Mouse (Mus musculus) ovary, postnatal 10 days (tissue): ENCODE data around the gene Hebp1.
A peak's percentile ranks its signal among the peaks of the same experiment; 100 is the strongest.

Source experiments
- DNase-seq: peaks from one replicate; pipeline ENCODE4 v3.0.0; 2022; ENCODE audit warnings: low spot score

Hebp1 gene

GRCm38 (mm10) chr6:135197921-135198532 is at the start of gene Hebp1, which contains the start of gene Fam234b:
TSS of gene Hebp1 (minus strand) at chr6:135198022.
TSS of gene Fam234b (plus strand) at chr6:135197977.
- DNase-seq = peak; percentile 51

DNA sequence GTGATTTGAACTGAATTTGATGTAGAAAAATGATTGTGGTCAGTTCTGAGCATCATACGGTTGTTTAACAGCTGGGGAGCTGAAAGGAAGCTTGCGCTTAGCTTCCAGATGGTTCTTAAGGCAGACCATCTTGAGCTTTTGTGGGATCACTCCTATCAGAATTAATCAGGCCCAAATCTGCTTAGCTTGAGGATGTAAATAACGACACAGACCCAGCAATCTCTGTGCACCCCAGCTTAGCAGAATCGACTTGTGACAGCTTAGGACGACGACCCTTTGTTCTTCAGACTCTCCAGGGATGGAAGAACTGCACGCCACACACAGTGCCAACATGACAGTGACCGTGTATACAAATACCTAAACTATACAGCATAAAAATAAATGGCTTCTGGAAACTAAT is 47.8 kb upstream of the Hebp1 start:
- no peak for DNase-seq

- DNase-seq = no peak
These were observed 42.5 kb upstream of the Hebp1 start for GRCm38 (mm10) chr6:135240361-135240760.

DNA sequence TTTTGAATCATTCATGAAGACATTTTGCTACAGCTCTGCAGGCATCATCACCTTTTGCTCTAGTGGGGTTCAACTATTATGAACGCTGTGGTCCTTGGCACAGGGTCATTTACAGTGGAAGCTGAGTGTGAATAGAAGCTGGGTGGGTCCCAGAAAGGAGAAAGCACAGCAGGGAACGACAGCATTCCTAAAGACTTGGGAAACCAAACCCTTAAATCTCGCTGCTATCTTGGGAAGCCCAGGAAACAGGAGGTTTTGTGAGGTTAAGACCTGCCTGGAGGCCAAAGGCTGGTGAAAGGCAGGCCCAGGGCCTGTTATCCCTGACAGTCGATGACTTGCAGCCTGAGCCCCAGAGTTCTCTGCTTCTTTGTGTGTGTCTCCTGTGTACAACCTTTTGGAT is 40.4 kb upstream of the Hebp1 start:
- DNase-seq = no peak

DNA sequence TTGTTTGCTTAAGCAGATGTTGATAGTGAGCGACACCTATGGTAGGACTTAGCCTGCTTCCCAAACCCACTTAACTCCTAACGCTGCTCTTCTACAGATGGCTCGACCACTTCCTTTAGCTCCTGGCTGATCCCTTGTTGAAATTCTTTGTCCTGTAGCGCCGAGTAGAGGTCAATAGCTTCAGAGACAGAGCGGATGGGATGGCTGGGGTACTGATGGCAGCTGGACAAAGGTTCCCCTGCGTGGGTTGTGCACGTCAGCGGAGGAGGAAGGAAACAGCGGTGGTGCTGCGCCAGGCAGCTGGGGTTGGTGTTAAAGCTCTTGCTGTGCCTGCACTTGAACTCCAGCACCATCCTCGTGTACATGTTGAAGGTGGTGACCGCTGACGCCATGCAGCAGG is 39.5 kb upstream of the Hebp1 start:
- no peak for DNase-seq

- DNase-seq = no peak
These were observed 38.8 kb upstream of the Hebp1 start for GRCm38 (mm10) chr6:135236576-135236975.

DNA sequence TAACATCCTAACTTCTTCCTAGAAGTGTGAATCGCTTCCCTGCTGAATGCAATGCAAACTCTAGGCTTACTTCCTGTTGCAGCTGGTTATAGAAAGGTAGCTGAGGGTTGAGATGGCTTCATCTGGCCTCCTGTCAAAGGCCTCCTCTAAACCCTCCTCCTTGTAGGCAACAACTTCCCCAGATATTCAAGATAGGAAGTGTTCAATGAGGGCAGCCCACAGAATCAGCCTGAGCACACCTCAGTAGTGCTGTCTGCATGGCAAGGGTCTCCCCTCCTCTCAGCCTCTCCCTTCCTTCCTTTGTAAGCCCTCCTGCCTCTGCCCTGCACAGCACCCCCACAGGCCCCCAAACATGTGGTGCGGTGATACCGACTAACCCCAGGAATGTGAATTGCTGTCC is 37.9 kb upstream of the Hebp1 start:
- no peak for DNase-seq

DNA sequence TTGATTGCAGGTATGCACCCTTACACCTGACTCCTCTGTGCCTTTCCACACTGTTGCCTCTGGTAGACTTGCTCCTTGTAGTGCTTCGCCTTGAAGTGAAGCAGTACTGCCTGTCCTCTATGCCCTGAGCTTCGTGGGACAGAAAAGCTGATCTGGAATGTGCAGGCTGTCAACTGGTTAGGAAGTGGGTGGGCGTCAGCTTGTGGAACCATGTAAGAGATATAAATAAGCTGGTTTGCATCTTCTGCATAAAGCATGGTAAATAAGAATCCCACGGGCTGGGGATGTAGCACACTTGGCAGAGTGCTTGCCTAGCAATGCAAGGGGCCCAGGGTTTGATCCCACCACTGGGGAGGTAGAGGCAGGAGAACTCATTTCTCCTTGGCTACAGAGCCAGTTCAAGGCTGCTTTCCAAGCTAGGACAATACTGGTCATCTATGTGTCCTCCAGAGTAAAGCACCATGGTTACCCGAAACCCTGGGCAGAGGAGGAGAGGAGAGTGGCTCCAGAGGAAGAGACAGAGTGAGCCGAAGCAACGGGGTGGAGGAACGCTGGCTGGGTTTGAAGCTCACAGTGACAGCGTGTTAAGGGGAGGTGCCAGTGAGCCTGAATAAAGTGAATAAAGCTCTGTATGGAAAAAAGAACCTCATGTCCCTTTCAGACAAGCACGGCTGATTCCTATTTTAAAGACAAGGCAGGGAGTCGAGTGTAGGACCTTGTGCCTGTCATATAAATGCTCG is 34.8 kb upstream of the Hebp1 start:
- DNase-seq = no peak

GRCm38 (mm10) chr6:135230586-135230985 is 32.8 kb upstream of the Hebp1 start:
- no peak for DNase-seq

DNA sequence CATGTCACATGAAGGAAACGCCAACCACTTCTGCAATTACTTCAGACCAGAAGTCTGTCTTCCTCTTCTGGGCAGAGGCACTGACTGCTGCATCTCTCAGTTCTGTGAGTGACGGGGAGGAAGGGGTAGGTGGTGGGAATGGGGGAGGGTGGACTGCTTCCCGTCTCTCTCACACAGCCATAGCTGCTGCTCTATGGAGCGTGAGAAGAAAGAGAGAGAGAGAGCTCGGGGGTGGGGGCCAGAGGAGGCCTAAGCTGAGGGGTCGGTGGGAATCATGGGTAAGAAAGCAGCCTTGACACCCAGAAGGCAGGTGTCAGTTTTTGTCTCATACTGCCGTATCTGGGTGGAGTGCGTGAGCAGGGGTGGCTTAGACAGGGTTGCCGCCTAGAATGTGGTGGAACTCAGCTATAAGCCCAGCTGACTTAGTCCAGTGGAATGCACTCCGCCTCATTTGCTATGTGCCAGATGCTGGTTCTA is 30.7 kb upstream of the Hebp1 start:
- DNase-seq = no peak

- DNase-seq = no peak
These were observed 26.1 kb upstream of the Hebp1 start for GRCm38 (mm10) chr6:135223786-135224416.

- no peak for DNase-seq
These were observed 22.1 kb upstream of the Hebp1 start for GRCm38 (mm10) chr6:135219916-135220315.

GRCm38 (mm10) chr6:135218330-135218729 is 20.5 kb upstream of the Hebp1 start:
- no peak for DNase-seq

DNA sequence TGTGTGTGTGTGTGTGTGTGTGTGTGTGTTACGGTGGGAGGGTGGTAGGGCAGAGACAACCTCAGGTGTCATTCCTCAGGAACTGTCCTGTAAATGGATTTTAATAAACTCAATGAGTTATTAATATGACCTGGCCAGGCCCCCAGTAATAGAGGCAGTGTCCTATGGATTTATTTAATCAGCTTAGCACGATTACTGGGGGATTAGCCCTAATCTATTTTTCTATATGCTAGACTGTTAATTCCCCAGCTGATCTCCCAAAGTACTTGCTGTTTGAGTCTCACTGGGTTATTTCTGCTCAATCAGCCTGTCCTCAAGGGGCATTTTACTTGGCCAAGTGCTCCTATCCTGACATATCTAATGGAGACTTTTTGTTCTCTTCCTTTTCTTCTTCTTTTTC is 14.8 kb upstream of the Hebp1 start:
- no peak for DNase-seq

GRCm38 (mm10) chr6:135211169-135211568 is 13.3 kb upstream of the Hebp1 start:
- DNase-seq = no peak

DNA sequence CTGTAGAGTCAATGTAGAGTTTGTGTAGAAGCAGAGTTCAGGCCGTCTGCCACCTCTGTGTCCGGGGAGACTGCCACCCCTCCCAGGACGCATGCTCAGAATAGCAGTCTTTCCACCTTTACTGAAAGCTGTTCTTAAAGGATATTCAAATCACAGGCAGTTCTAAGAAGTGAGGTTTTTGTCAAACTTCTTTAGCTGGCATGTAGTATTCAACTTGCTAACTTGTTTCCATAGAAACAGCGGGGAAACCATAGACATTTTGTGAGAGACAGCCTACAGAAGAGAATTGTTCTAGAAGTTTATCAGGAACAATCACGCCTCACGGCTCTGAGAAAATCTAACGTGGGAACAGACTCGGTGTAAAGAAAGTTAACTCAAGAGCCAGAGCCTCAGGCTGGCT is 9.1 kb upstream of the Hebp1 start:
- no peak for DNase-seq

DNA sequence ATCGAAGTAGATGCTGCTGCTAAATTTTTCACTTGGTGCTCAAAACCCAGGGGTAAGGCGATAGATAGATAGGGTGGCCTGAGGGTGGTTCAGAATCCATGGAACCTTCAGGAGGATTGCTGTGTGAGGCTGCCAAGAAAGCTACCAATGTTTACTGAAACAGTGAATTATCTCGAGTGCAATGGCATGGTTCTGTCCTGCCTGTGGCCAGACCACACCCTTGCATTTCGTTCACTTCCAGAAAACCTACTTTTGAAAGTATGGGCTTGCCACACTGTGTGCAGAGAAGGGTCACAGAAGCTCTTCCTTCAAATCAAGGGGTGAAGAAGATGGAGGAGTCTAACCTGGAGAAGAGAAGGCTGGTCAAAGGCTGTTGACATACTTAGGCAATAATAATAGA is 8.0 kb upstream of the Hebp1 start:
- no peak for DNase-seq

DNA sequence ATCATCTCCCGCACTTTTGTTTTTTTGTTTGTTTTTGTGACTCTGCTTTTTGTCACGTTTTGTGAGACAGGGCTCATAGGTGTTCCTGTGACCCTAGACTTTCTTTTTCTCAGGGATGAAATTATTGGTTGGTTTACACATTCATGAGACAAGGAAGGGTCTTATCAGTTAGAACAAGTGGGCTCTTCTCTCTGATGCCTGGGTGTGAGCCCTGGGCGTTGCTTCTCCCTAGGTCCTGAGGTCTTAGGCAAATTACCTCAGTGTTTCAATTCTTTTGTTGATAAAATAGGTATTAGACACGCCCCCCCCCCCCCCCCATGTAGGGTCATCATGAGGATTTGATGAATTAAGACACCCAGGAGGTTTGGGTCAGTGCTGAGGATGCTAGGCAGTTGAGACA is 7.0 kb upstream of the Hebp1 start:
- DNase-seq = no peak

GRCm38 (mm10) chr6:135203737-135204136 is 5.9 kb upstream of the Hebp1 start:
- DNase-seq = no peak

GRCm38 (mm10) chr6:135202668-135203067 is 4.8 kb upstream of the Hebp1 start:
- DNase-seq = no peak

DNA sequence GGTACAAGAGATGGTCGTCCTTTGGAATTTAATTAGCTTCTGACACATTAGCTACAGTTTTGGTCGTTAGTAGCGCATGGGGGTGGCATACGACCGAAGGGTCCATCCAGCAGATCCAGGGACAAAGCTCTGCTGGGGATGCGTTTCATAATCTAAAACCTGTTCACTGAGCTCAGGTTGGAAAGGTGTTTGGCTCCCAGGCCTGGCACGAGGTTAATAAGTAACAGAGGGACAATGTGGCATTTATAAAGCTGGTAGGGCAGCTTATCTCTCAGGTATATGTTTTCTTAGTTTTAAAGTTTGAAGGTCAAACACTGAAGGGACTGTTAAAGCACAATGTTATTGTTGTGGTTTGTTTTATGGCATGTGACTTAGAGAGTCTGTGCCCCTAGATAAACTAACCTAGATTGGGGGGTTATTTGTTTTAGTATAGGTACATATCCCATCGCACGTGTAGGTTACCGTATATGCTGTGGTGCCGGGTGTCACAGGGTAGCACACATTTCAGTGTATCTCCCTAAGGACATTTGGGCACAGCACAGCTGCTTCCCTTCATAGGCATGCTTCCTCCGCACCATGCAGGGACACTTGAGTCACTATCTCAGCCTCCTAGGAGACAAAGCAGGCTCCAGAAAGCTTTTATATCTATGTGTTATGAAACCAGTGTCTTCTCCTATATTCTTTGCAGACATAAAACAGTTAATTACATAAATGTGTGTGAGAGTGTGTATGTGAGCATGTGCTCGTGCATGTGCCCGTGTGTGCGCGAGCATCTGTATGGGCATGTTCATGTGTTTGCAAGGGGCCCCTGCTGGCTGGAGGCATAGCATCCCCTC is 2.5 kb upstream of the Hebp1 start:
- no peak for DNase-seq

DNA sequence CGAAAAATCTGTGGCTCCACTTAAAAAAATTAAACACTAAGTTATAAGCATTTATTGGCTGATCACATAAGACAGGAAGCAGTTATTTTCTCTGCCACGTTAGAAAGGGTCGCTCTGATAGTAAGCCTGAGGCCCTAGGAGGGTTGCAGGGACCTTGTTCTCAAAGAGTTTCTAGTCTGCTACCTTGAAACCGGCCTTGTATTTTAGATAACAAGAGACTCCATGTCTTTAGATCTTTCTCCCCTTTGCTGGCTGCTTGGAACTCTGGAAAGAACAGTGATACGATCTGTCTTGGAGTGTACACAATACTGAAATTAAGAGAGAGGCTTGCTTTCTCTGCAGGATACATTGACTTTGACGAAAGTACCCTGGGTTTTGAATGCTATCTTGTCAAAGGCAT is 904 bp upstream of the Hebp1 start:
- no peak for DNase-seq
